Comparison of ENCODE assay signal across 19 mouse cellular contexts in genomic region chr1:78192746-78193464, GRCm38 (mm10). TPM values are rescaled to one million over a fixed set of nuclear protein-coding genes. Genes with fewer than 3 reads are reported as not detected.
A peak's percentile ranks its signal among the peaks of the same experiment; 100 is the strongest.
DNase-seq lines count a peak whose midpoint lies in the region; ATAC-seq lines count a peak whose summit lies in the region.
"Had no signal": no experiment of that assay in that cellular context is flagged by ENCODE, and none has a peak within 500 bp of the region (broad histone marks: within the 10 kb centered on the region; RNA-seq: fewer than 3 reads in every experiment).

No protein-coding gene starts in this region.

- no peak overlapping the region for H3K4me2 ChIP-seq in forebrain, embryonic 11.5 days (ENCODE audit: low read depth, low read length, severe bottlenecking)
- no peak overlapping the region for H3K4me2 ChIP-seq in forebrain, embryonic 16.5 days (ENCODE audit: low read length)
- H3K4me2 ChIP-seq in embryonic facial prominence, embryonic 11.5 days (ENCODE audit: low read depth, low read length) = peak overlapping the region; percentile 38
- H3K4me2 ChIP-seq in hindbrain, embryonic 16.5 days (ENCODE audit: low read length) = peak overlapping the region; percentile 40
- peak overlapping the region; percentile 39 for H3K4me2 ChIP-seq in midbrain, embryonic 16.5 days (ENCODE audit: low read length)
- H3K4me2 ChIP-seq: kidney, embryonic 15.5 days; liver, embryonic 15.5 days had no signal

- ATAC-seq in forebrain, embryonic 11.5 days (replicated peaks; ENCODE audit: low FRiP score) = no peak
- ATAC-seq in forebrain, embryonic 16.5 days = no peak
- ATAC-seq in embryonic facial prominence, embryonic 11.5 days (replicated peaks; ENCODE audit: insufficient number of reproducible peaks, low FRiP score, low TSS enrichment, low read depth) = no peak
- no peak for ATAC-seq in hindbrain, embryonic 16.5 days
- no peak for ATAC-seq in midbrain, embryonic 16.5 days

- 2% methylated on average over 20 of the region's 20 CpGs for WGBS in forebrain, embryonic 11.5 days
- 13% methylated on average over 20 of the region's 20 CpGs for WGBS in forebrain, embryonic 16.5 days
- 3% methylated on average over 20 of the region's 20 CpGs for WGBS in embryonic facial prominence, embryonic 11.5 days
- 5% methylated on average over 20 of the region's 20 CpGs for WGBS in hindbrain, embryonic 16.5 days
- 7% methylated on average over 20 of the region's 20 CpGs for WGBS in midbrain, embryonic 16.5 days

- no peaks in the 10 kb centered on the region for H3K9me3 ChIP-seq in forebrain, embryonic 11.5 days (ENCODE audit: control insufficient read depth, low read length)
- H3K9me3 ChIP-seq in forebrain, embryonic 16.5 days (ENCODE audit: control insufficient read depth, low read length) = no peaks in the 10 kb centered on the region
- no peaks in the 10 kb centered on the region for H3K9me3 ChIP-seq in embryonic facial prominence, embryonic 11.5 days (replicated peaks; ENCODE audit: control insufficient read depth, low read length)
- no peaks in the 10 kb centered on the region for H3K9me3 ChIP-seq in hindbrain, embryonic 16.5 days (ENCODE audit: control insufficient read depth, low read length)
- H3K9me3 ChIP-seq in midbrain, embryonic 16.5 days (replicated peaks; ENCODE audit: control insufficient read depth, low read length, poor library complexity, severe bottlenecking) = no peaks in the 10 kb centered on the region
- H3K9me3 ChIP-seq: kidney, embryonic 15.5 days; liver, embryonic 15.5 days had no signal

- DNase-seq in forebrain, embryonic 11.5 days (ENCODE audit: low spot score) = peak; percentile 54
- peak; percentile 61 for DNase-seq in embryonic facial prominence, embryonic 11.5 days (ENCODE audit: low spot score)
- DNase-seq in frontal cortex, postnatal 14 days (ENCODE audit: low spot score in 2 of 2) = no peak
- no peak for DNase-seq in left cerebral cortex, postnatal 14 days (ENCODE audit: low spot score in 2 of 2)
- no peak for DNase-seq in kidney, postnatal 25 days
- DNase-seq: B cell, adult 2 months; cerebellum, postnatal 36 days had no signal

- H3K9ac ChIP-seq in forebrain, embryonic 11.5 days (ENCODE audit: low read length) = no peak overlapping the region
- H3K9ac ChIP-seq in forebrain, embryonic 16.5 days (replicated peaks; ENCODE audit: low read depth, low read length) = no peak overlapping the region
- H3K9ac ChIP-seq in embryonic facial prominence, embryonic 11.5 days (replicated peaks; ENCODE audit: low read length) = peak overlapping the region; percentile 14
- peak overlapping the region; percentile 45 for H3K9ac ChIP-seq in hindbrain, embryonic 16.5 days (ENCODE audit: low read depth, low read length)
- H3K9ac ChIP-seq in midbrain, embryonic 16.5 days (ENCODE audit: low read depth, low read length) = peak overlapping the region; percentile 30; the same call in 1 of the 2 replicates
- H3K9ac ChIP-seq: kidney, embryonic 15.5 days; liver, embryonic 15.5 days had no signal

- H3K27me3 ChIP-seq in forebrain, embryonic 11.5 days (ENCODE audit: control insufficient read depth, insufficient read depth, low read length) = peaks cover 86% of the 10 kb centered on the region
- H3K27me3 ChIP-seq in forebrain, embryonic 16.5 days (replicated peaks; ENCODE audit: control insufficient read depth, insufficient read depth, low read length) = peaks cover 93% of the 10 kb centered on the region
- peaks cover 44% of the 10 kb centered on the region for H3K27me3 ChIP-seq in embryonic facial prominence, embryonic 11.5 days (ENCODE audit: control insufficient read depth, insufficient read depth, low read length)
- H3K27me3 ChIP-seq in hindbrain, embryonic 16.5 days (replicated peaks; ENCODE audit: control insufficient read depth, insufficient read depth, low read length) = peaks cover 26% of the 10 kb centered on the region
- peaks cover 49% of the 10 kb centered on the region for H3K27me3 ChIP-seq in midbrain, embryonic 16.5 days (ENCODE audit: control insufficient read depth, insufficient read depth, low read depth, low read length)

- peaks cover 24% of the 10 kb centered on the region for H3K4me1 ChIP-seq in forebrain, embryonic 11.5 days (replicated peaks; ENCODE audit: control insufficient read depth, insufficient read depth, low read length)
- peaks cover 23% of the 10 kb centered on the region for H3K4me1 ChIP-seq in forebrain, embryonic 16.5 days (replicated peaks; ENCODE audit: control insufficient read depth, insufficient read depth, low read length)
- H3K4me1 ChIP-seq in embryonic facial prominence, embryonic 11.5 days (ENCODE audit: control insufficient read depth, insufficient read depth, low read length) = peaks cover 4% of the 10 kb centered on the region; the same call in 1 of the 2 replicates
- H3K4me1 ChIP-seq in hindbrain, embryonic 16.5 days (ENCODE audit: control insufficient read depth, insufficient read depth, low read depth, low read length) = peaks cover 9% of the 10 kb centered on the region
- H3K4me1 ChIP-seq in midbrain, embryonic 16.5 days (ENCODE audit: control insufficient read depth, insufficient read depth, low read length) = peaks cover 9% of the 10 kb centered on the region; the same call in 1 of the 2 replicates

- no peaks in the 10 kb centered on the region for H3K36me3 ChIP-seq in forebrain, embryonic 11.5 days (ENCODE audit: control insufficient read depth, insufficient read depth, low read length)
- H3K36me3 ChIP-seq in forebrain, embryonic 16.5 days (ENCODE audit: control insufficient read depth, insufficient read depth) = no peaks in the 10 kb centered on the region
- H3K36me3 ChIP-seq in embryonic facial prominence, embryonic 11.5 days (replicated peaks; ENCODE audit: control insufficient read depth, insufficient read depth, low read depth, low read length) = no peaks in the 10 kb centered on the region
- H3K36me3 ChIP-seq in hindbrain, embryonic 16.5 days (ENCODE audit: control insufficient read depth, insufficient read depth, low read length) = no peaks in the 10 kb centered on the region
- no peaks in the 10 kb centered on the region for H3K36me3 ChIP-seq in midbrain, embryonic 16.5 days (ENCODE audit: control insufficient read depth, insufficient read depth, low read length)
- H3K36me3 ChIP-seq: kidney, embryonic 15.5 days; liver, embryonic 15.5 days had no signal

- intact Hi-C loops in left cerebral cortex, postnatal 14 days (cut with DNase I) = no loop called here

- no peak overlapping the region for H3K4me3 ChIP-seq in forebrain, embryonic 11.5 days (ENCODE audit: low read depth, low read length)
- H3K4me3 ChIP-seq in forebrain, embryonic 16.5 days (replicated peaks; ENCODE audit: low read length) = no peak overlapping the region
- H3K4me3 ChIP-seq in embryonic facial prominence, embryonic 11.5 days (ENCODE audit: low read depth, low read length) = peak overlapping the region; percentile 29
- H3K4me3 ChIP-seq in hindbrain, embryonic 16.5 days (ENCODE audit: low read length) = peak overlapping the region; percentile 24
- peak overlapping the region; percentile 24 for H3K4me3 ChIP-seq in midbrain, embryonic 16.5 days (ENCODE audit: low read depth, low read length)
- H3K4me3 ChIP-seq: kidney, embryonic 15.5 days; left cerebral cortex, adult 2 months; liver, embryonic 15.5 days had no signal

- no peak overlapping the region for H3K27ac ChIP-seq in forebrain, embryonic 11.5 days (ENCODE audit: low read depth, low read length)
- no peak overlapping the region for H3K27ac ChIP-seq in forebrain, embryonic 16.5 days (ENCODE audit: low read length)
- peak overlapping the region; percentile 45; the same call in 1 of the 2 replicates for H3K27ac ChIP-seq in embryonic facial prominence, embryonic 11.5 days (replicated peaks; ENCODE audit: low read depth, low read length)
- peak overlapping the region; percentile 14; the same call in 1 of the 2 replicates for H3K27ac ChIP-seq in hindbrain, embryonic 16.5 days (ENCODE audit: low read depth, low read length)
- H3K27ac ChIP-seq in midbrain, embryonic 16.5 days (ENCODE audit: low read length) = no peak overlapping the region
- H3K27ac ChIP-seq: kidney, embryonic 15.5 days; left cerebral cortex, adult 2 months; liver, embryonic 15.5 days; stomach, postnatal 0 days had no signal

RNA-seq across cellular contexts. Expression of gene Pax3, which starts 4.0 kb away (rescaled TPM):
- polyA plus RNA-seq in forebrain, embryonic 11.5 days (2014; fragmentation: Nextera tagmentation; extraction: Ambion mirVana) = 4.4 and 4.7 TPM in 2 replicates
- polyA plus RNA-seq in forebrain, embryonic 16.5 days (2015; fragmentation: Nextera tagmentation; extraction: Ambion mirVana) = 0.22 TPM in 1 of 2 replicates, not detected in the other
- polyA plus RNA-seq in embryonic facial prominence, embryonic 11.5 days (2014; fragmentation: Nextera tagmentation; extraction: Ambion mirVana) = 16.2 and 17.3 TPM in 2 replicates
- 11.7 and 12.5 TPM in 2 replicates for polyA plus RNA-seq in hindbrain, embryonic 16.5 days (2015; fragmentation: Nextera tagmentation; extraction: Ambion mirVana)
- polyA plus RNA-seq in midbrain, embryonic 16.5 days (2015; fragmentation: Nextera tagmentation; extraction: Ambion mirVana) = 7.2 and 8.4 TPM in 2 replicates
- under 1 TPM in 1 of 2 experiments, not detected in 1; 0.13 TPM for total RNA-seq in left cerebral cortex, postnatal 14 days (2021)
- total RNA-seq: granulocyte monocyte progenitor cell, adult 5-6 weeks; heart, postnatal 36 days; left cerebral cortex, adult 2 months; megakaryocyte progenitor cell, adult 5-6 weeks; neutrophil, adult 5-6 weeks had no signal
- polyA plus RNA-seq: kidney, embryonic 15.5 days; small intestine, adult 2 months; stomach, postnatal 0 days had no signal

Comparison
In these comparisons a context has a peak if more than half of its experiments do, and no peak if none do; other contexts are left out.
1. DNase-seq: peak in forebrain, embryonic 11.5 days (single experiment) and embryonic facial prominence, embryonic 11.5 days (single experiment); none in frontal cortex, postnatal 14 days (0 of 2), left cerebral cortex, postnatal 14 days (0 of 2) and kidney, postnatal 25 days (0 of 2).
2. H3K27ac ChIP-seq: peak in embryonic facial prominence, embryonic 11.5 days (single experiment) and hindbrain, embryonic 16.5 days (single experiment); none in forebrain, embryonic 11.5 days (single experiment), forebrain, embryonic 16.5 days (single experiment) and midbrain, embryonic 16.5 days (single experiment).
3. H3K4me2 ChIP-seq: peak in embryonic facial prominence, embryonic 11.5 days (single experiment), hindbrain, embryonic 16.5 days (single experiment) and midbrain, embryonic 16.5 days (single experiment); none in forebrain, embryonic 11.5 days (single experiment) and forebrain, embryonic 16.5 days (single experiment).
4. H3K4me3 ChIP-seq: peak in embryonic facial prominence, embryonic 11.5 days (single experiment), hindbrain, embryonic 16.5 days (single experiment) and midbrain, embryonic 16.5 days (single experiment); none in forebrain, embryonic 11.5 days (single experiment) and forebrain, embryonic 16.5 days (single experiment).
5. H3K9ac ChIP-seq: peak in embryonic facial prominence, embryonic 11.5 days (single experiment), hindbrain, embryonic 16.5 days (single experiment) and midbrain, embryonic 16.5 days (single experiment); none in forebrain, embryonic 11.5 days (single experiment) and forebrain, embryonic 16.5 days (single experiment).